Mouse (Mus musculus) right cerebral cortex, adult 18-20 months (tissue): ENCODE data around the gene 4921504E06Rik.

Experiments
- DNase-seq: peaks from one replicate; pipeline ENCODE4 v3.0.0; 2022; ENCODE audit warnings: mixed read lengths

Gene 4921504E06Rik

GRCm38 (mm10) chr2:19416066-19416465, 137.6 kb downstream of the 4921504E06Rik start:
- no peak for DNase-seq

- peak; percentile 47 for DNase-seq
Observed at GRCm38 (mm10) chr2:19415063-19415521, 138.6 kb downstream of the 4921504E06Rik start.

GRCm38 (mm10) chr2:19414222-19414965, 139.3 kb downstream of the 4921504E06Rik start:
- DNase-seq = peak; percentile 66
